Mouse (Mus musculus) retina, embryonic 14.5 days (tissue): ENCODE measurements around the gene Astl.

ENCODE experiments used
- DNase-seq: peaks from one replicate; pipeline ENCODE4 v3.0.0-alpha.2; 2015; ENCODE audit warnings: low spot score

Gene Astl

DNA sequence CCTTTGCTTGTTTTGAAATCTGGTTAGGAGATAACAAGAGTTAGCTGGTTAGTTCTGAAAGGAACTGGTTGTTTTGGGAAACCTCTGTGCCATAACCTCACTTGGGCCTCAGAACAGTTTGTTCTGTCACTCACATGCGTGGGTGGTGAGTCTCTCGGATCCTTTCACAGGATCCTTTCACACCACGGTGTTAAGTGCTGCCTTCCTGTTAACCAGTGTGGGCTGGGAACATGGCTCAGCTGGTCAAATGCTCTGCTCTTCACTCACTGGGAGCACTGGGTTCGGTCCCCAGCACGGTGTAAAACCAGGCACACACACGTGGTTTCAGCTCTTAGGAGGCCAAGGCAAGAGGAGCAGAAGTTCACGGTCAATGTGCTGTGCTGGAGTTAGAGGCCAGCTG is 14.0 kb upstream of the Astl start:
- no peak for DNase-seq

DNA sequence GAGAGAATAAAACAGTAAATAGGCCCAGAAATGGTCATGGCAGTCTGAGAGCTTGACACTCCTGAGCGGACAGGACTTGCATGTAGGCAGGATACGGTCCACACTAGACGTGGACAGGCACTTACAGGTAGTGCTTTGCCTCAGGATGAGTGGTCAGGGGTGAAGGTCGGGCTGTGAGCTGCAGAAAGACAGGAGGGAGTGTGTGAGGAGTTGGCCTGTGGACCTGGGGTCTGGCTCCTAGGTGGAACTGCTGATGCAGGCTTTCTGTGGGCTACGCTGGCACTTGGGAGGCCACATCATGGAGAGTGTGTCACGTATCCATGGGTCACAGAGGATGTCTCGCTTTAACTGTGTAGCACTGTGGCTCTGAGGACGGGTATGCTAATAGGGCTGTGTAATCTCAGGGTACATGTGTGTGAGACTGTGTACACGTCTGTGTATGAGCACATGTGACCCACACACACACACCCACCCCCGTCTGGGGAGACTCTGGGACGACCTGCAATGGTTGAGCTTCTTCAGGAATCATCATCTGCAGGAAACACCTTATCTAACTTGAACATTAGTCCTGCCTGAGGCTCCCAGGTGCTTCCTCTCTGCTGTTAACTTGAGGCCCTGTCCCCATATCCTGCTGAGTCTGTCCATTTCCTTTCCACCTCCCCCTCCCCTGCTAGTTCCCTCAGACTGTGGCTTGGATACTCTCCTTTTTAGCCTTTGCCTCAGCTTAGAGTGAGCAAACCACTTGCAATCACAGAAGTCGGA is 10.2 kb upstream of the Astl start:
- DNase-seq = no peak

DNA sequence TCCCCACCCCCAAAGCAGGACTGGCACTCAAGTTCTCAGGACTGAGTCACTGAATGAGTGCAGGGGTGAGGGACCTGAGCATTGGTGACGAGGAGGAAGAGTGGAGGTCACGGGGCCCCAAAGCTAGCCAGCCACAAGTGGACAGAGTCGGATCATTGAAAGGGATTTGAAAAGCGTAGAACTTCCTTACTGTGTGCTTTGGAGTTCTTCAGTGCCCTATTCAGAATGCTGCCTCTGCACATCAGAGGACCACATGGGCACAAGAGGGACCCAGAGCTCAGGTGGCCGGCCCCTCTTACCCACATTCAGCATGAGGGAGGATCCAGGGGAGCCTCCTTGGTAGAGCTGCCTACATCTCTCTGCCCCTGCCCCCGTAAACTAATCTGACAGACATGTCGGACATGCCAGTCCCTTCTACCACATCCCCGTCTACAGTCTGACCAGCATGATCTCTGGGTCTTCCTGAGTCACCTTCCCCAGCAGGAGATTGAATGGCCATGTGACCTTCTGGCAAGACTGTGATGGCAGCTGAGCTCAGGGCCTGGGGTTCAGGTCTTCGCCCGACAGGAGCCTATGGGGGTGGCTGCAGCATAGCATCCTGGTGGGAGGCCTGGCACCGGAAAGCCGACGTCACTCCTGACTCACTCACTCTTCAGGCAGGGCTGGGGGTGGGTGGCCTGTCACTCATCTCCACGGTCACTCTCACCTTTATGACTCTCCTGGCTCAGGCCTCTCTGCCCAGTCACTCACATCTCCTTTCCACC is 5.5 kb upstream of the Astl start:
- no peak for DNase-seq

DNA sequence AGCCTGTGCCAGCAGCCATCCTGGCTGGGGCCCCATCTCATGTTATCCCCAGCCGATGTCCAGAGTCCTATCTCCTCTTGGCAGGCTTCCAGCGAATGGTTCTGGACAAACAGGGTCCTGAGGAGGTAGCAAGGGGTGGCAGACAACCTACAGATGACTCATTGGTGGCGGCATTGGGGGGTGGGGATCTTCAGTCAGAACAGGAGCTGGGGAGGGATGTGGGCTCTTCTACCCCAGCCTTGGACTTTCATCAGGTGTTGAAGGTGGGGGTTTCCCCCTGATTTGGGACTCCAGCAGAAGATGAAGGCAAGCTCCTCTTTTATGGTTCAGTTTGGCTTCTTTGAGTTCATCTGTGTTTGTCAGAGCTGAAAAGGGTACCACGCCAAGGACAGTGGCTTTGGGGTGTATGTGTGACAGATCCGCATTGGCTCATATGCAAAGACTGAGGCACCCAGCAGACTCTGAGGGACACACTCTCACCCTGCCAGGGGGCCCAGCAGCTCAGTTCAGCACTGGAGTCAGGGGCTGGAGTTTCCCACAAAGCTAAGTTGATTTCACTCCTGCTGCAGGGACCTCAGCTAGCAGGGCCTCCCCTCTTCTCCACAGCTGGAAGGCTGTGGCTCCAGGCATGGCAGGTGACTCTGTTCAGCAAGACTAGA is 4.4 kb upstream of the Astl start:
- no peak for DNase-seq

DNA sequence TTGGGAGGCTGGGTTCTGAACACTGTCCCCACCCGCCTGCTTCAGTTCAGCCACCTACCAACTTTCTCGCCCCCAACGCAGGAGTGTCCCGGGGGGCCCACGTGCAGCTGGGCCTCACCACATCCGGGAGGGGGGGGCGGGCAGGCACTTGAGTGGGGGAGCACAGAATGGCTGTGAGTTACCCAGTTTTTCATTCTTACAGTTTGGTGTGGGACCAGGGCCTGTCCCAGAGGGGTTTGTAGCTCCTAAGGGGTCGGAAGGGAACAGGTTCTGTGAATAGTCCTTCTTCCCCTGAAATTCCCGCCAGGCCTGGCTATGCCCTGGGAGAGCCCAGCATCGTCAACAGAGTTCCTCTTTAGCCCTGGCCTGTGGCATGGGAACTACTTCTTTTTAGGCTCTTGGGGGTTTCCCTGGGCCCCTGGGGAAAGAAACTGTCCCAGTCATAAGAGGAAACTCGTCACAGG is 3.3 kb upstream of the Astl start:
- no peak for DNase-seq

DNA sequence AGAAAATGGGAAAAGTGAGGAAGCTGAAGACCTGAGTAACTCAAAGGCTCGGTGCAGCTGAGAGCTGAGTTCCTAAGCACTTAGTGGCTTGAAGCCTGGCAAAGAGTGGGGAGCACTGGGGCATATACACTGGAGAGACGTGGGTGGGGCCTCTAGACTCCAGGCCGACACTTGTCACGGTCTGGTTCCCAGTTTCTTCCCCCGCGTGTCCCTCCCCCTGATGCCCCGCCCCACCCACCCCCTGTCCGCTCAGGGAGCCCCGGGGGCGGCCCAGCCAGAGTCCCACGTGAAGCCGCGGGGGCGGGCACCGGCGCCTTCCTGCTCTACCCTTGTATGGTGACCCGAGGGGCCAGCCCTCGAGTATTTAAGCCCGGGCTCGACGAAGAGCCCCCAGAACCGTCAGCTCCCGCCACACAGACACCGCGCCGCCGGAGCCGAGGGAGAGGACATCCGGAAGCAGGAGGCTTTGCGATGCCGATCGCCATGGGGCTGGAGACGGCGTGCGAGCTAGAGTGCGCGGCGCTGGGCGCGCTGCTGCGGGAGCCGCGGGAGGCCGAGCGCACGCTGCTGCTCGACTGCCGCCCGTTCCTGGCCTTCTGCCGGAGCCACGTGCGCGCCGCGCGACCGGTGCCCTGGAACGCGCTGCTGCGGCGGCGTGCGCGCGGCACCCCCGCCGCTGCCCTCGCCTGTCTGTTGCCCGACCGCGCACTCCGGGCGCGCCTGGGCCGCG is 2.5 kb upstream of the Astl start, which contains the start of gene Dusp2:
TSS of gene Dusp2 (plus strand) at position 393 of the 730 bp plus-strand sequence.
- peak; percentile 62 for DNase-seq

DNA sequence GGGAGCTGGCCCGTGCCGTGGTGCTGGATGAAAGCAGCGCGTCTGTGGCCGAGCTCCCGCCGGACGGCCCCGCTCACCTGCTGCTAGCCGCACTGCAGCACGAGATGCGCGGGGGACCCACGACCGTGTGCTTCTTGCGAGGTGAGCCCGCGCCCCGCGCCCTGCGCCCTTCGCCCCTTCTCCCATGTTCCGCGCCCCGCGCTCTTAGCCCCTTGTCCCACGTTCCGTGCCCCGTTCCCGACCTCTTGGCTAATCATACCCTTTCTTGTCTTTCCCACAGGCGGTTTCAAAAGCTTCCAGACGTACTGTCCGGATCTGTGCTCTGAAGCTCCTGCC is 2.0 kb upstream of the Astl start:
- no peak for DNase-seq

DNA sequence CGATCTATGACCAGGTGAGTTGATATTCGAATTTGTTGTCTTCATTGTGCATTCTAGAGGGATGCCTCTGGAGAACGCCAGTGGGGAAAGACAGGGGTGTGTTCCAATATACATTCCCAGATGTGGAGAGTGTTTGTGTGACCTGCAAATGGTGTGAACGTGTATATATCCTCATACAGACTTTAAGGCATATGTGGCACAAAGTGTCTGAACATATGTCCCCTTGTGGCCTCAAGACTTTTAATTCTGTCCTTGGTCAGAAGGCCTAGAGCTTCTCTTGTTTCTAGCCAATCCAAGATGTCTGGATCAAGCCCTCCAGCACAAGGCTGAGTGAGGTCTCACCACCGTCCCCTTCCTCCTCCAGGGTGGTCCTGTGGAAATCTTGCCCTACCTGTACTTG is 1.6 kb upstream of the Astl start:
- no peak for DNase-seq

DNA sequence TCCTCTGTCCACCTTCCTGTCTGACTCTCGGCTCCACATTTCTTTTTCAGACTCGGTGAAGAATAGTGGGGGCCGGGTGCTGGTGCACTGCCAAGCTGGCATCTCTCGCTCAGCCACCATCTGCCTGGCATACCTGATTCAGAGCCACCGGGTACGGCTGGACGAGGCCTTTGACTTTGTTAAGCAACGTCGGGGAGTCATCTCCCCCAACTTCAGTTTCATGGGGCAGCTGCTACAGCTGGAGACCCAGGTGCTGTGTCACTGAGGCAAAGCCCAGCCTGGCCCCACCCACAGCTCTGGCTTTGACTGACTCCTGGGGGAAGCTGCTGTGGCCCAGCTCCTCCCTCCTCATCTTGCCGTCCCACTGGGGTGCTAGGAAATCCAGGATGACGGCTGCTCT is 908 bp upstream of the Astl start:
- DNase-seq = no peak

DNA sequence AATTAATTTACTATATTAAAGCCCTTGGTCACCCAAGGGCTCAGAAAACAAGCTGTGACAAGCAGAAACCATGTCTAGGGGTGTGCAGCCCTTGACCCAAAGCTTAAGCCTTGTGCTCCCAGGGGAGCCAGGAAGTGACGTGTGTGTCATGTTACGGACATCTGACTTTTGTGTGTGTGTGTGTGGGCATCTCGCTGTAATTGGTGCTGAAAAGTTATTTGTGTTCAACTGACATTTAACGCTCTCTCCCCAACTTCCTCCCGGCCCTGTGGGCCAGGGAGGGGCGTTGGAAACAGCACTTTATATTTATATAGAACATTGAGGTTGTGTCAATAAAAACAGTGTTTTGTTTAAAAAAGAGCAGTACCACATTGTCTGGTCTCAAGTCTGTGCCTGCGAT is 427 bp upstream of the Astl start:
- no peak for DNase-seq

DNA sequence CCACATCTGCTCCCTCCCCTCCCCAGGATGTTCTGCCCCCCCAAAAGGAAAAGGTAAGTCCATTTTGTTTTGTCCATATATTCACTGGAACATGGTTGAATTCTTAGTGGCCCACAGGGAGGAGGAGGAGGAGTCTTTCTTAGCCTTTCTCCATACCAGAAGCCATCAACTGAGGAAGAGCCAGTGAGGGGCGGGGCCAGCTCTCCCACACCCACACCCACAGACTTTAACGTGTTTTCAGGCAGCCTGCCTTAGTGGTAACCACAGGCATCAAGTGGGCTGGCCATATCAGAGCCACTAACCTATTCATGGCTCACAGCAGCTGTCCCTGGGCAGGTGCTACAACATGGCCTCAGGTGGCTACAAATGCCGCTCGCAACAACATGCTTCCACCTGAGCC is 394 bp downstream of the Astl start:
- DNase-seq = no peak

DNA sequence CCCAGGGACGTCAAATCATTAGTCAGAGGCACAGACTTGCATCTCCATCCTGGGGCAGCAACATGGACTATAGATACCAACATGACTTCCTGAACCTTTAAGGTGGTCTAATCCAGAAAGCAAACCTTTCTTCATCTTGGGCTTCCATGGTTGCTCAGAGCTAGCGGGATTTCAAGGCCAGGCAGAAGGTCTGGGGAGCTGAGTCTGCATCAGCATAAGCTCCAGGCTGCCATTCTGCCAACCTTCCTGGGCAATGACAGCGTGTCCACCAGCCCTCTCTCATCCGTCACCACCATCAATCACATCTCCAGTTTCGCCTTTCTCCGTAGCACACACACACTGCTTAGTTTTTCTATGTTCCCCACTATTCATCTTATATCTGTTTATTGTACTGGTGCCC is 823 bp downstream of the Astl start:
- no peak for DNase-seq

DNA sequence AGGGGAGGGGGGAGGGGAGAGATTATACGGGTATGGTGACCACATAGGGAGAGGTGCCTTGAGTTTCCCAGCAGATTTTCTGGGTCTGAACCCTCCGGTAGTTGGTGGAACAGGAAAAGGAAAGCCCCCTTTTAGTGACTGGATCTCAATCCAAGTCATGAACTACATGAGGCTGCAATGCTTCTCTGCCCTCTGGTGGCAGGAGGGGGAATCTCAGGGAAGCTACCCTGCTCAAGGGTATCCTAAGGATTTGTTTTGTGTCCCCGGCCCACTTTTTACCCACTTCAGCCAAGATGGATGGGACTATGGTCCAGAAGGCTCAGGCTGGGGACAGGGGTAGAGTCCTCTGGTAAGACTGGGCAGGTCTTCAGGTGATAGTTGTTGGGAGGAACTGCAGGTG is 2.7 kb downstream of the Astl start:
- DNase-seq = peak; percentile 79

DNA sequence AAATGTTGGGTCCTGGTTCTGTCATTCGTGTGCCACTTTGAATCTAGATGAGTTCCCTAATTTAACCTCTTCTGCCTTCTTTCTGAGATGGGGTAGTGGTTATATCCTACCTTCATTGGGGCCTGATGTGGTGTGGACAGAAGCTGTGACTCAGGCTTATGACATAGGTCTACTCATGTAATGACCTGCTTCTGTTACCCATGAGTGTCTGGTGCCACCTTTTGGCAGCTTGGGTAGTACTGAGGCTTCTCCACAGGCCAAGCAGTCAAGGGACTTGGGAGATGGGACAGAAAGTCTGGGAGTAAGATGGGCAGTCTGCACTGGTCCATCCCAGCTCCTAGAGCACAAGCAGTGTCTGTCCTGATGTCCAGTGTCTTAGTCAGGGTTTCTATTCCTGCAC is 7.9 kb downstream of the Astl start:
- DNase-seq = no peak

DNA sequence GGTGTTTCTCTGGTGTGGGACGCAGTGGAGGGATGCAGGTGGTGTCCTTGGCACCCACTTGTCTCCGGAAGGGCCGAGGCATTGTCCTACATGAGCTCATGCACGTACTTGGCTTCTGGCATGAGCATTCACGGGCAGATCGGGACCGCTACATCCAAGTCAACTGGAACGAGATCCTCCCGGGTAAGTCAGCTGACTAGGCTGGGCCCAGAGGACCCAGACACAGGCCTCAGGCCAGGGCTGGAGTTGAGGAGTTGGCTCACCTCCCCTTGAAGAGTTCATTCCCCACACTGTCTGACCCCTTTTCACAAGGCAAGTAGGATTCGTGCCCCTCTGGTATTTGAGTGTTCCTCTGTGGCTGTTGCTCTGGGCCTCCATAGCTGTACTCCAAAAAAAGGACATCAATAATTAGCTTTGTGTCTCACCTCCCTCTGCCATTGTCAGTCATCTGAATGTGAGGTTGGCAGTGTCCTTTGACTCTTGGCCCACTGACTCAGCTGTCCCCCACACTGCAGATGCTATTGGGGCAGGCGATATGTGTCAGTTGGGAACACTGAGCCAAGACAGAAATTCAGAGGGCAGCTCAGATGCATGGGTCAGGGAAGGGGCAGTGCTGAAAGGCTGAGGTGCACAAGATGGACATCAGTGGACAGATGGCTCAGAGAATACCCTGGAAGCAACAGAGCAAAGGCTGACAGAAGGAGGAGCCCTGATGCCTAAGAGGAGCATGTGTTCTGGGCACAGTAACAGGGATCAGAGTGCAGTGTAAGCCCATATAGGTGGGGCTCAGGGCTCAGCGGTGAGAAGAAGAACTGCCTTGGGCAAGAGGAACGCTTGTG is 8.9 kb downstream of the Astl start:
- no peak for DNase-seq

DNA sequence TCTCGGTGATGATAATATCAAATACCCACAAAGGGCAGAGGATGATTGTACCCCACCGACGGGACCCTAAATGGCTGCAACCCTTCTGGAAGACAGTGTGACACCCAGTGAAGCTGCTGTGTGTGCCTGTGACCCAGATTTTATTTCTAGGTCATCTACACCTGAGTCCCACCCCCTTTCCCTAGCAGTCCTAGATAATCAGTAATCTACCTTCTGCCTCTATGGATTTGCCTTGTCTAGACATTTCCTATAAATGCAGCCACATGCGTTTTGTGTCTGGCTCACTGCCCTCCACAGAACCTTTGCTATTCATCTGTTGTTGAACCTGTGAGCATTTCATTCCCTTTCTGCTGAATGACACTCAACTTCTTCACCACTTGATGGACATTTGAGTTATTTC is 15.4 kb downstream of the Astl start:
- DNase-seq = no peak

DNA sequence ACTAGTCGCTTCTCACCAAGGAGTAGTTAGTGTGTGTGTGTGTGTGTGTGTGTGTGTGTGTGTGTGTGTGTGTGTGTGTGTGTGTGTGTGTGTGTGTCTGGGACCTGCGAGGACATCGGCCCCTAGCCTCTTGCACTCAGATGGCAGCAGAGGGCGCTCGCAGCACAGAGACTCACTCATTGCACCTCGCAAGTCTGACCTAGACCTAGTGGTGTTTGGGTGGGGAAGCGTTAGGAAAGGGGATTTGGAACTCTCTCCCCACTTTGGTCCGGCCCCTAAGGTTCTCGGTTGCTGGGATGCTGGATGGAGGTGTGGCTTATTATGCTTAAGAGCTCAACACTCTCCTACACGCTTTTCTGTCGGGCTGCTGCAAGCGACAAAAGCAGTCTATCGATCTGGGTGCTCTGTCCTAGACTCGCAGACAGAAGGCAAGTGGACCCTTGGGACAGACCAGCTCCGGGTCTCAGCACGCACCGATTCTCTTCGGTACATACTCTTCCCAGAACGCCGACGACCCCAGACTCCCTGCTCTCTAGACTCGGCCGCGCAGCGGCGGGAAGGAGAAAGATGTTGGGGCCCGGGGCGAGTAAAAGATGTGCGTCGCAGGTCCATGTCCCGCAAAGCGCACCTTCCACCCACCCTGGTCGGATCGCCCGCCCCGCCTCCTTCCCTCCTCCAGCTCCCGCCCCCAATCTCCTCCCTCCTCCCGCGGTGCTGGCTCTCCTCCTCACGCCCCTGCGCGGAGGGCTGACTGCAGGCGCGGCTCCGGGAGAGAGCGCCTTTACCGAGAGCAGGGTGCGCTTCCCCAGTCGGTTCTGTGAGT is 24.2 kb downstream of the Astl start, which contains the start of gene Adra2b:
TSS of gene Adra2b (plus strand) at position 750 of the 823 bp plus-strand sequence.
- peak; percentile 88 for DNase-seq

DNA sequence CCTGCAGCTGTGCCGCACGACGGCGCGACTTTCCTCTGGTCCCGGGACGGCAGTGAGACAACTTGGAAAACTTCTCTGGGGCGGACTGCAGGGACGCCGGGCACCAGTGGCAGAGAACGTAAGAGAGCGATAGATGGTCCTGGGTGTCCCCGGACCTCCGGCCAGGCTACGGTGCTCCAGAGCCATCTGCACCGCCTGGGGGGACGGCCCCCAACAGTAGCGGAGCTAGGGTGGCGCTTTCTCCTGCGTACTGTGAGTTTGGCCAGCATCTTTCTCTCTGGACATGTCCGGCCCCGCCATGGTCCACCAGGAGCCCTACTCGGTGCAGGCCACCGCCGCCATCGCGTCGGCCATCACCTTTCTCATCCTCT is 24.8 kb downstream of the Astl start:
- no peak for DNase-seq

DNA sequence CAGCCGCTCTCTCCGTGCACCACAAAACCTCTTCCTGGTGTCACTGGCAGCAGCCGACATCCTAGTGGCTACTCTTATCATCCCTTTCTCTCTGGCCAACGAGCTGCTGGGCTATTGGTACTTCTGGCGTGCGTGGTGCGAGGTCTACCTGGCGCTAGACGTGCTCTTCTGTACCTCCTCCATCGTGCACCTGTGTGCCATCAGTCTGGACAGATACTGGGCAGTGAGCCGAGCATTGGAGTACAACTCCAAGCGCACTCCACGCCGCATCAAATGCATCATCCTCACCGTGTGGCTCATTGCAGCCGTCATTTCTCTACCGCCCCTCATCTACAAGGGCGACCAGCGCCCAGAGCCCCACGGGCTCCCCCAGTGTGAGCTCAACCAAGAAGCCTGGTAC is 25.3 kb downstream of the Astl start:
- DNase-seq = no peak

DNA sequence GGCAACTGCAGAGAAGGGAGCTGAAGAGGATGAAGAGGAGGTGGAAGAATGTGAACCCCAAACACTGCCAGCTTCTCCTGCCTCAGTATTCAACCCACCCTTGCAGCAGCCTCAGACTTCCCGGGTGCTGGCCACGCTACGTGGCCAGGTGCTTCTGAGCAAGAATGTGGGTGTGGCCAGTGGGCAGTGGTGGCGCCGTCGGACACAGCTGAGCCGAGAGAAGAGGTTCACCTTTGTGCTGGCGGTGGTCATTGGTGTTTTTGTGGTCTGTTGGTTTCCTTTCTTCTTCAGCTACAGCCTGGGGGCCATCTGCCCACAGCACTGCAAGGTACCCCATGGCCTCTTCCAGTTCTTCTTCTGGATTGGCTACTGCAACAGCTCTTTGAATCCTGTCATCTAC is 26.0 kb downstream of the Astl start:
- DNase-seq = no peak
